Mouse (Mus musculus) bone marrow, adult 2 months (tissue): ENCODE data around the gene Med11.

Experiments used
- CTCF ChIP-seq: fragments of 200-500 bp; IDR thresholded peaks from 2 replicates; pipeline ENCODE4 v1.5.1; 2011; ENCODE audit warnings: low read length, control low read depth; ENCODE audit not compliant: control insufficient read depth, insufficient read depth
- POLR2A ChIP-seq: fragments of 200-500 bp; IDR thresholded peaks from 2 replicates; pipeline ENCODE4 v1.6.1; 2011; ENCODE audit warnings: low read depth, mild to moderate bottlenecking, control low read depth, low read length, borderline replicate concordance; ENCODE audit not compliant: control insufficient read depth

DNA sequence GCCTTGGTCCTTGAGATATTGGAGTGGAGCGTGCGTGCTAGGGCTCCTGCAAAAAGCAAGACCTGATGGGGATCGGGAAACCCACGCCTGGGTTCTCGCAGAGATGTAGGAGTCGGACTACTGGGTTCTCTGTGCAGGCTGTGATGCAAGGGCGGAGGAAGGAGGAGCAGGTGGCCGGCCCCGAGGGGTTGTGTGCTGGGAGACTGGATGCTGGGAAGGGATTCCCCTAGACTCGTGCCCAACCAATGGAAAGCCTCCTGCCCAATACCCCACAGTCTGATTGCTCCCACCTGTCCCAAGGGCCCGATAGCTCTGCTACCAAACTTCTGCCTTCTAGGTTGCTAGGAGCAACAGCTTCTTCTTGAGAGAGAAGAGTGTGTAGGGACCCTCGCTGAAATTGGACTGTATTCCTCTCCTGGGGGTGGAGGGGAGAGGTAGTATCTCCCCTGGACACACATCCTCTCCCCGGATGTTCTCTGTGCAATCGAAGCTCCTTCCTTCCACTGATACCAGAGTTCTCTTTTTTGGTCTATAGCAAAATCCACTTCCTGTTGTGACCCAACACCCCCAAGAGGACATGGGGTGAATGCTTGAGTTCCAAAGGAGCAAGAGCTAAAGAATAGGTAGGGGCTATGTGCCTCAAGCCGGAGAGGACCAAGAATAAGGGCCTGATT lies 18.7 kb upstream of the Med11 start:
- no peak for TF ChIP-seq CTCF
- 0 out of 2 replicates have a peak, but pooled peaks have one; percentile 18 for TF ChIP-seq POLR2A
